Mouse (Mus musculus): ENCODE results near the gene Rtn4rl1. TPM values are rescaled to one million over a fixed set of nuclear protein-coding genes. Genes with fewer than 3 reads are reported as not detected.

The Rtn4rl1 gene
- polyA plus RNA-seq (2014; fragmentation: Nextera tagmentation; extraction: Ambion mirVana): 2.0 and 2.6 TPM in 2 replicates

DNA sequence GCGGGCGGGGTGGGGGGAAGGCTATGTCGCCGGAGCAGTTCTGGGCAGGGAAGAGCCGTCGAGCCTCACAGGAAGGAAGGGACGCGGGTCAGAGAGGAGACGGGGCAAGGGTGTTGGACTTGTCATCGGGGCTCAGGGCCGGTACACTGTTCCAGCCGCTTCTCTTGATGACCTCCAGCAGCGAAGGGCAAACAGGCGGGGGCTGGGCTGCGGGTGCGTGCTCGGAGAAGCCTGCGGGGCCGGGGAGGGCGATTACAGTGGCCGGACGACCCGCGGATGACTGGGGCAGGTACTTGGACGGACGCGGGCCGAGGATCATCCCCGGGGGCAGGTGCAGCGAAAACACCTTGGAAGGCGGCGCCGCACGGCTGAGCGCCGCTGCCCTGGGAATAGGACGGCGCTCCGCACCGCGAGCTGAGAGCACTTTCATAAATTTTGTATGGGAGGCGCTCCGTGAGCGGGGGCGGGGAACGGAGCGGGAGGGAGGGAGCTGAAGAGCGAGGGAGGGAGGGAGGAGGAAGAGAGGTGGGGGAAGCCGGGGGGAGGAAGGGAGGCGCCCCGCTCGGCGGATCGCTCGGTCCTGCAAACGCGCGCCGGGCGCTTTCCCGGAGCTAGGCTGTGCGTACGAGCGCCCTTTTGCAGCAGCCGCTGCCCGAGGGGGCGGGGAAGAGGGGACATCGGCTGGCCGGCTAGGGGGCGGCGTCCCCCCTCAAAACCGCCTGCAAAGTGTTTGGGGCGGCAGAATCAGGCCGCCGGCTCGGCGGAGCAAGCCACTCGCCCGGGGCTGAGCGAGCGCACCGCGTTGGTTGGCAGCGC lies at the start of gene Rtn4rl1:
TSS of gene Rtn4rl1 (plus strand) at position 528 of the 816 bp plus-strand sequence.
- Histone ChIP-seq H3K4me2 (ENCODE audit: low read depth, low read length) (peak within 1 kb of the TSS; percentile 89), H3K27ac (replicated peaks; ENCODE audit: low read depth, low read length) (no peak within 1 kb of the TSS), H3K27me3 (ENCODE audit: control insufficient read depth, insufficient read depth, low read length) (peaks cover 33% of the 10 kb centered on the region), H3K36me3 (replicated peaks; ENCODE audit: control insufficient read depth, insufficient read depth, low read depth, low read length) (no peaks in the 10 kb centered on the region), H3K9me3 (replicated peaks; ENCODE audit: control insufficient read depth, low read length) (no peaks in the 10 kb centered on the region), H3K4me1 (ENCODE audit: control insufficient read depth, insufficient read depth, low read length) (peaks cover 17% of the 10 kb centered on the region), H3K4me3 (ENCODE audit: low read depth, low read length) (peak within 1 kb of the TSS; percentile 43), H3K9ac (replicated peaks; ENCODE audit: low read length) (peak within 1 kb of the TSS; percentile 48)
- WGBS: under 1% methylated on average over 83 of the region's 84 CpGs
- ATAC-seq (replicated peaks; ENCODE audit: insufficient number of reproducible peaks, low FRiP score, low TSS enrichment, low read depth) (no peak; the same call in 1 of the 2 replicates), DNase-seq (ENCODE audit: low spot score) (peak; percentile 47)

- 82% methylated on average over 2 of the region's 2 CpGs for WGBS
Observed at GRCm38 (mm10) chr11:75145841-75146240, 47.7 kb upstream of the Rtn4rl1 start.

GRCm38 (mm10) chr11:75147106-75147845 lies 46.3 kb upstream of the Rtn4rl1 start:
- peak; percentile 78 for DNase-seq (ENCODE audit: low spot score)
- H3K4me3 ChIP-seq (ENCODE audit: low read depth, low read length): no peak overlapping the region
- H3K9me3 ChIP-seq (replicated peaks; ENCODE audit: control insufficient read depth, low read length): no peaks in the 10 kb centered on the region
- peak overlapping the region; percentile 59 for H3K27ac ChIP-seq (replicated peaks; ENCODE audit: low read depth, low read length)
- H3K9ac ChIP-seq (replicated peaks; ENCODE audit: low read length): no peak overlapping the region
- WGBS: 23% methylated on average over 11 of the region's 11 CpGs
- no peaks in the 10 kb centered on the region; the same call in 1 of the 2 replicates for H3K36me3 ChIP-seq (replicated peaks; ENCODE audit: control insufficient read depth, insufficient read depth, low read depth, low read length)
- H3K4me1 ChIP-seq (ENCODE audit: control insufficient read depth, insufficient read depth, low read length): peaks cover 16% of the 10 kb centered on the region
- H3K4me2 ChIP-seq (ENCODE audit: low read depth, low read length): no peak overlapping the region
- peak; percentile 87 for ATAC-seq (replicated peaks; ENCODE audit: insufficient number of reproducible peaks, low FRiP score, low TSS enrichment, low read depth)
- H3K27me3 ChIP-seq (ENCODE audit: control insufficient read depth, insufficient read depth, low read length): no peaks in the 10 kb centered on the region

More at GRCm38 (mm10) chr11:75145841-75146240, 47.7 kb upstream of the Rtn4rl1 start:
- Histone ChIP-seq H3K9ac (replicated peaks; ENCODE audit: low read length) (no peak overlapping the region), H3K36me3 (replicated peaks; ENCODE audit: control insufficient read depth, insufficient read depth, low read depth, low read length) (no peaks in the 10 kb centered on the region; the same call in 1 of the 2 replicates), H3K4me1 (ENCODE audit: control insufficient read depth, insufficient read depth, low read length) (peaks cover 21% of the 10 kb centered on the region), H3K27me3 (ENCODE audit: control insufficient read depth, insufficient read depth, low read length) (no peaks in the 10 kb centered on the region), H3K4me2 (ENCODE audit: low read depth, low read length) (no peak overlapping the region), H3K9me3 (replicated peaks; ENCODE audit: control insufficient read depth, low read length) (no peaks in the 10 kb centered on the region), H3K27ac (replicated peaks; ENCODE audit: low read depth, low read length) (no peak overlapping the region), H3K4me3 (ENCODE audit: low read depth, low read length) (no peak overlapping the region)
- DNase-seq (ENCODE audit: low spot score): no peak
- no peak for ATAC-seq (replicated peaks; ENCODE audit: insufficient number of reproducible peaks, low FRiP score, low TSS enrichment, low read depth)

- Histone ChIP-seq H3K9ac (replicated peaks; ENCODE audit: low read length) (no peak overlapping the region), H3K4me3 (ENCODE audit: low read depth, low read length) (no peak overlapping the region), H3K36me3 (replicated peaks; ENCODE audit: control insufficient read depth, insufficient read depth, low read depth, low read length) (no peaks in the 10 kb centered on the region; the same call in 1 of the 2 replicates), H3K4me1 (ENCODE audit: control insufficient read depth, insufficient read depth, low read length) (peaks cover 16% of the 10 kb centered on the region), H3K27ac (replicated peaks; ENCODE audit: low read depth, low read length) (peak overlapping the region; percentile 59), H3K9me3 (replicated peaks; ENCODE audit: control insufficient read depth, low read length) (no peaks in the 10 kb centered on the region), H3K4me2 (ENCODE audit: low read depth, low read length) (no peak overlapping the region), H3K27me3 (ENCODE audit: control insufficient read depth, insufficient read depth, low read length) (no peaks in the 10 kb centered on the region)
- WGBS: 26% methylated on average over 3 of the region's 3 CpGs
- peak; percentile 68 for ATAC-seq (replicated peaks; ENCODE audit: insufficient number of reproducible peaks, low FRiP score, low TSS enrichment, low read depth)
- peak; percentile 59 for DNase-seq (ENCODE audit: low spot score)
Observed at GRCm38 (mm10) chr11:75147846-75148168, 45.8 kb upstream of the Rtn4rl1 start.

- ATAC-seq (replicated peaks; ENCODE audit: insufficient number of reproducible peaks, low FRiP score, low TSS enrichment, low read depth): no peak
- H3K27me3 ChIP-seq (ENCODE audit: control insufficient read depth, insufficient read depth, low read length): no peaks in the 10 kb centered on the region
- H3K4me3 ChIP-seq (ENCODE audit: low read depth, low read length): no peak overlapping the region
- H3K36me3 ChIP-seq (replicated peaks; ENCODE audit: control insufficient read depth, insufficient read depth, low read depth, low read length): no peaks in the 10 kb centered on the region; the same call in 1 of the 2 replicates
- 80% methylated on average over 11 of the region's 11 CpGs for WGBS
- no peak for DNase-seq (ENCODE audit: low spot score)
- no peak overlapping the region for H3K9ac ChIP-seq (replicated peaks; ENCODE audit: low read length)
- peaks cover 16% of the 10 kb centered on the region for H3K4me1 ChIP-seq (ENCODE audit: control insufficient read depth, insufficient read depth, low read length)
- no peak overlapping the region; the same call in 1 of the 2 replicates for H3K4me2 ChIP-seq (ENCODE audit: low read depth, low read length)
- H3K9me3 ChIP-seq (replicated peaks; ENCODE audit: control insufficient read depth, low read length): no peaks in the 10 kb centered on the region
- H3K27ac ChIP-seq (replicated peaks; ENCODE audit: low read depth, low read length): peak overlapping the region; percentile 59
Observed at GRCm38 (mm10) chr11:75148332-75149035, 45.1 kb upstream of the Rtn4rl1 start.

GRCm38 (mm10) chr11:75150346-75150745 lies 43.2 kb upstream of the Rtn4rl1 start:
- Histone ChIP-seq H3K9ac (replicated peaks; ENCODE audit: low read length) (no peak overlapping the region), H3K27me3 (ENCODE audit: control insufficient read depth, insufficient read depth, low read length) (no peaks in the 10 kb centered on the region), H3K9me3 (replicated peaks; ENCODE audit: control insufficient read depth, low read length) (no peaks in the 10 kb centered on the region), H3K4me1 (ENCODE audit: control insufficient read depth, insufficient read depth, low read length) (peaks cover 16% of the 10 kb centered on the region), H3K4me2 (ENCODE audit: low read depth, low read length) (no peak overlapping the region), H3K4me3 (ENCODE audit: low read depth, low read length) (no peak overlapping the region), H3K27ac (replicated peaks; ENCODE audit: low read depth, low read length) (no peak overlapping the region), H3K36me3 (replicated peaks; ENCODE audit: control insufficient read depth, insufficient read depth, low read depth, low read length) (no peaks in the 10 kb centered on the region)
- no peak for DNase-seq (ENCODE audit: low spot score)
- 93% methylated on average over 1 of the region's 1 CpGs for WGBS
- ATAC-seq (replicated peaks; ENCODE audit: insufficient number of reproducible peaks, low FRiP score, low TSS enrichment, low read depth): no peak

DNA sequence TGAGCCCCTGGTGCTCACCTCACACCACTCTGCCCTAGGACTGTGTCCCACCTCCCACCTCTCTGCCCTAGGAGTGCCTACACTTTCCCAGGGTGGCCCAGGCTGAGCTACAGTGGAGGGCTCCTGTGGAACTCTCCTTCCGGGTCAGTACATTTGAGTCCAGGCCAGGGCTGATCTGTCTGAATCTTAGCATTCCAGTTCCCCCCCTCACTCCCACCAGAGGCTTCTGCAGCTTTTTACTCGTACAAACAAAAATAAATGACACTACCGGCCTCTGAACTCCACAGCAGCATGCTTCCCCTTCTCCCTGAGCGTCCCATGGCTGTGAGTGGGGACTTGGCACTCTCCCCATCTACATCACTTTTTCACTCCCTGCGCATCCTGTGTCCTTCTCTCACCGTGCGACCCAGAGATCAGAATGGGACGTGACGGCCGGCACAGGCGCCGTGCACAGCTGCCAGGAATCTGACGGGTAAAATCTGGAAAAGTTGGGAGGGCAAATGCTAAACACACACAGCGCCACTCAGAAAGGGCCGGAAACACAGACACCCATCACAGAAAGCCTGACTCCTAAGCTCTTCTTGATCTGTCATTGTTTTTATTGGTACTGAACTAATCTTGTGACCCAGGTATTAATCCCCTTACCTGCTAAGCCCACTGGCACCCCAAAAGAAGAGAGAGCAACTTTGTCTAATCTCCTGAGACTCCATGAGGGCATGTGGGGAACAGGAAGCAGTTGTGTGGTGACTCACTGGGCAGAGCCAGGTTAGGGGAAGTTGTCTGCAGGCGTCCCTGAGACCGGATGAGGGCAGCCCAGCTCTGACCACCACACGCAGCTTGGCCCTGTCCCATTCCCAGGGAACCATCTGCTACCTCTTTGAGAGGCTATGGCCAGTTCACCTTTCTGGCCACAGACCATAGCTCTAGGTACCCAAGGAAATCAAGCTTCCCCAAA lies 40.7 kb upstream of the Rtn4rl1 start:
- H3K4me1 ChIP-seq (ENCODE audit: control insufficient read depth, insufficient read depth, low read length): peaks cover 7% of the 10 kb centered on the region
- ATAC-seq (replicated peaks; ENCODE audit: insufficient number of reproducible peaks, low FRiP score, low TSS enrichment, low read depth) (no peak), DNase-seq (ENCODE audit: low spot score) (no peak)
- H3K4me2 ChIP-seq (ENCODE audit: low read depth, low read length): no peak overlapping the region
- no peak overlapping the region for H3K27ac ChIP-seq (replicated peaks; ENCODE audit: low read depth, low read length)
- H3K4me3 ChIP-seq (ENCODE audit: low read depth, low read length): no peak overlapping the region
- H3K9ac ChIP-seq (replicated peaks; ENCODE audit: low read length): 0 out of 2 replicates have a peak overlapping the region, but pooled peaks have one; percentile 18
- no peaks in the 10 kb centered on the region for H3K9me3 ChIP-seq (replicated peaks; ENCODE audit: control insufficient read depth, low read length)
- H3K27me3 ChIP-seq (ENCODE audit: control insufficient read depth, insufficient read depth, low read length): no peaks in the 10 kb centered on the region
- WGBS: 73% methylated on average over 18 of the region's 18 CpGs
- no peaks in the 10 kb centered on the region for H3K36me3 ChIP-seq (replicated peaks; ENCODE audit: control insufficient read depth, insufficient read depth, low read depth, low read length)

Measured in embryonic facial prominence, embryonic 11.5 days (tissue).